Mouse (Mus musculus) bone marrow macrophage, adult 2 months (primary cell): Measurements from ENCODE around the gene Mycbpap.

ENCODE experiments used
- CTCF ChIP-seq: IDR thresholded peaks from 2 replicates; pipeline ENCODE4 v1.5.1; 2012; ENCODE audit warnings: low read depth, mild to moderate bottlenecking, low read length, moderate library complexity
- POLR2A ChIP-seq: IDR thresholded peaks from 2 replicates; pipeline ENCODE4 v1.6.1; 2012; ENCODE audit warnings: mild to moderate bottlenecking, low read depth, low read length, borderline replicate concordance

DNA sequence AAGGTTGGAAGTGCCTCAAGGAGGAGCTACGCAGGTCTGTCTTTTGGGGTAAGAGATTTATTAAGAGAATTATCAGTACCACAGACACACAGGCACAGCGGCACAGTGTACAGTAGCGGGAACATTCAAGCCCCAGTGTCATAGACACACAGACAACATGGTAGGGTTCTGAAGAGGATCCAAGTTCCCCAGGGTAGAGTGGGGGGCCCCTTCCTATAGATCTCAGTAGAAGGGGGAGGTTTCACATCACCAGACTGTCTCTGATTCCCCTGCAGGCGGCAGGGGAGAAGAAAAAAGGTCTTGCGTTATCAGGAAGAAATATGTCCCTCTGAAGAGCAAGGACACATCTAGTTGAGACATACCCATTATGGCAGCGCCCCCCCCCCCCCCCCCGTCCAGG lies 18.2 kb upstream of the Mycbpap start:
- no peak for TF ChIP-seq CTCF
- TF ChIP-seq POLR2A: no peak
